Mouse (Mus musculus) leukemia stem cell, adult 10-12 weeks (primary cell): ENCODE results near the gene Tinag. TPM values are rescaled to one million over a fixed set of nuclear protein-coding genes. Genes with fewer than 3 reads are reported as not detected.

Experiments used
- polyA plus RNA-seq: library from polyadenylated mRNA; stranded (reverse); fragments of >175 nt; gene quantifications from 2 replicates; pipeline ENCODE4 v1.2.3, GENCODE M21; 2012; ENCODE audit warnings: low replicate concordance

Tinag gene
- not detected in 2 replicates for polyA plus RNA-seq

GRCm38 (mm10) chr9:77045585-77045984, at the start of gene Tinag:
Gene Tinag (minus strand): TSS chr9:77045794.

